19 mouse cellular contexts compared by ENCODE assay signal in genomic region chr13:43177317-43177716, GRCm38 (mm10). TPM values are rescaled to one million over a fixed set of nuclear protein-coding genes. Genes with fewer than 3 reads are reported as not detected.
DNase-seq lines count a peak whose midpoint lies in the region; ATAC-seq and TF ChIP-seq lines count a peak whose summit lies in the region.
"Had no signal": no experiment of that assay in that cellular context is flagged by ENCODE, and none has a peak within 500 bp of the region (broad histone marks: within the 10 kb centered on the region; RNA-seq: fewer than 3 reads in every experiment).

No protein-coding gene starts in this region.

- H3K36me3 ChIP-seq in CH12.LX (replicated peaks in 1 of 2; ENCODE audit: control insufficient read depth in 1 of 2, insufficient read depth in 1 of 2, low read length in 1 of 2): no peaks in the 10 kb centered on the region
- H3K36me3 ChIP-seq: embryonic facial prominence, embryonic 12.5 days; forebrain, embryonic 15.5 days; heart, embryonic 15.5 days had no signal

- no peak overlapping the region for H3K9ac ChIP-seq in CH12.LX (ENCODE audit: insufficient read depth, low read depth)
- H3K9ac ChIP-seq: embryonic facial prominence, embryonic 12.5 days; forebrain, embryonic 15.5 days; heart, embryonic 15.5 days; hindbrain, embryonic 14.5 days had no signal

- TF ChIP-seq RAD21 in CH12.LX (IDR thresholded peaks at IDR 0.05; ENCODE audit: low read depth, low read length): no peak

- H3K27ac ChIP-seq in CH12.LX (ENCODE audit: insufficient read depth, low read depth): no peak overlapping the region
- H3K27ac ChIP-seq: embryonic facial prominence, embryonic 12.5 days; forebrain, embryonic 15.5 days; heart, embryonic 15.5 days; hindbrain, embryonic 14.5 days had no signal

- peak; percentile 32 for DNase-seq in thymus, postnatal 0 days (ENCODE audit: low spot score)
- no peak for DNase-seq in thymus, postnatal 10 days (ENCODE audit: low spot score in 2 of 2)
- DNase-seq in CH12.LX (ENCODE audit: extremely low read depth): peak; percentile 48
- no peak for DNase-seq in frontal cortex, postnatal 10 days (ENCODE audit: low spot score in 2 of 2)
- no peak for DNase-seq in heart, adult 9 months (ENCODE audit: low spot score in 2 of 2)
- no peak for DNase-seq in ovary, postnatal 36 days (ENCODE audit: low spot score)
- DNase-seq: adrenal gland, postnatal 10 days; cerebellum, adult 11 months; cerebellum, adult 8-10 months; cerebellum, postnatal 14 days; gastrocnemius, postnatal 10 days; heart, adult 18-20 months; heart, postnatal 14 days had no signal

- in situ Hi-C loops in CH12.LX (cut with MboI; ENCODE audit: low pct_ligation_motif_present, low pct_unique_long_range_greater_than_20kb, low sequenced_read_pairs): loop anchor here (10.0 to 25.0 kb wide), 2 partner anchors 385 to 557 kb away; partner anchors contain the start of gene Mcur1

- dilution Hi-C loops in CH12.LX (cut with MboI; ENCODE audit: extremely low pct_ligation_motif_present, extremely low pct_unique_long_range_greater_than_20kb, low sequenced_read_pairs): no loop called here

- H3K4me3 ChIP-seq in CH12.LX (replicated peaks in 1 of 3; ENCODE audit: low read depth in 2 of 3, low read length in 2 of 3, poor library complexity in 1 of 3): no peak overlapping the region
- H3K4me3 ChIP-seq: embryonic facial prominence, embryonic 12.5 days; forebrain, embryonic 15.5 days; heart, embryonic 15.5 days had no signal

- H3K9me3 ChIP-seq in CH12.LX (replicated peaks; ENCODE audit: low read length): no peaks in the 10 kb centered on the region
- H3K9me3 ChIP-seq: embryonic facial prominence, embryonic 12.5 days; forebrain, embryonic 15.5 days; heart, embryonic 15.5 days had no signal

- TF ChIP-seq POLR2A in CH12.LX (IDR thresholded peaks at IDR 0.05; ENCODE audit: low read depth, low read length): no peak

- ATAC-seq in inflammation-experienced regulatory T-cells, adult 6 months: peak; percentile 91
- ATAC-seq: forebrain, embryonic 15.5 days had no signal

- H3K79me2 ChIP-seq in CH12.LX (replicated peaks; ENCODE audit: control insufficient read depth, extremely low read depth, insufficient read depth, poor library complexity, severe bottlenecking): no peaks in the 10 kb centered on the region

- no peaks in the 10 kb centered on the region for H3K27me3 ChIP-seq in CH12.LX (replicated peaks)
- H3K27me3 ChIP-seq: embryonic facial prominence, embryonic 12.5 days; forebrain, embryonic 15.5 days had no signal

- peaks cover 10 to 38% of the 10 kb centered on the region in 2 experiments for H3K4me1 ChIP-seq in CH12.LX (ENCODE audit: control insufficient read depth in 1 of 2, insufficient read depth in 2 of 2)
- H3K4me1 ChIP-seq: embryonic facial prominence, embryonic 12.5 days had no signal

- no peak overlapping the region for H3K4me2 ChIP-seq in CH12.LX (ENCODE audit: insufficient read depth, low read depth, poor library complexity, severe bottlenecking)
- H3K4me2 ChIP-seq: embryonic facial prominence, embryonic 12.5 days; forebrain, embryonic 15.5 days; heart, embryonic 11.5 days; heart, embryonic 15.5 days; hindbrain, embryonic 14.5 days had no signal

- no peak for TF ChIP-seq CTCF in CH12.LX (conservative IDR thresholded peaks at IDR 0.05 in 1 of 2, IDR thresholded peaks at IDR 0.05 in 1 of 2; ENCODE audit: low read depth in 2 of 2, low read length in 2 of 2)

- TF ChIP-seq EP300 in CH12.LX (IDR thresholded peaks at IDR 0.05; ENCODE audit: low read length): no peak

TF ChIP-seq in CH12.LX, 34 proteins besides CTCF, POLR2A, EP300 and RAD21:
- TF ChIP-seq BHLHE40 (IDR thresholded peaks at IDR 0.05; ENCODE audit: low read depth, low read length): 0 out of 2 replicates have a peak, but pooled peaks have one; percentile 11
- no peak for TF ChIP-seq UBTF (IDR thresholded peaks at IDR 0.05; ENCODE audit: low read depth, low read length)

RNA-seq across cellular contexts. Expression of gene Tbc1d7, which starts 6.0 kb away (rescaled TPM):
- 34.3 and 35.0 TPM in 2 replicates for polyA plus RNA-seq in thymus, postnatal 0 days (2015; fragmentation: Nextera tagmentation; extraction: Ambion mirVana)
- total RNA-seq in CH12.LX (2012; rRNA removed) (19.5 and 20.3 TPM in 2 replicates), CH12.LX (2014; rRNA removed) (20.2 and 23.4 TPM in 2 replicates)
- 32.9 and 37.3 TPM in 2 replicates for polyA plus RNA-seq in CH12.LX (2012; ENCODE audit: insufficient read length, low read depth)
- polyA plus RNA-seq in inflammation-experienced regulatory T-cells, adult 6 months (2017; shearing (Covaris generic)): 10 to 100 TPM; 16.1 to 16.8 (median 16.8) TPM

Comparison
In these comparisons a context has a peak if more than half of its experiments do, and no peak if none do; other contexts are left out.
1. DNase-seq: peak in thymus, postnatal 0 days (single experiment) and CH12.LX (single experiment); none in thymus, postnatal 10 days (0 of 2), frontal cortex, postnatal 10 days (0 of 2), heart, adult 9 months (0 of 2) and ovary, postnatal 36 days (single experiment).